Mouse (Mus musculus) kidney, embryonic 15.5 days (tissue): ENCODE measurements around the gene Gm128. TPM values are rescaled to one million over a fixed set of nuclear protein-coding genes. Genes with fewer than 3 reads are reported as not detected.

Experiments
- ATAC-seq: fragments of 200-750 bp; cut with Nextera tagmentation; replicated peaks from 2 replicates; pipeline ENCODE4 v1.8.0; 2017; ENCODE audit warnings: moderate TSS enrichment; ENCODE audit not compliant: low FRiP score
- H3K27ac ChIP-seq: fragments of 300-500 bp; sonication (generic); 2 replicates; pipeline ENCODE4 v1.5.1; 2015; ENCODE audit warnings: mild to moderate bottlenecking, inconsistent platforms
- H3K27me3 ChIP-seq: fragments of 300-500 bp; sonication (generic); 2 replicates; pipeline ENCODE4 v1.6.1; 2015; ENCODE audit warnings: inconsistent platforms
- H3K36me3 ChIP-seq: fragments of 300-500 bp; sonication (generic); 2 replicates; pipeline ENCODE4 v1.6.1; 2015; ENCODE audit warnings: inconsistent platforms
- H3K4me1 ChIP-seq: fragments of 300-500 bp; sonication (generic); 2 replicates; pipeline ENCODE4 v1.6.1; 2015; ENCODE audit warnings: inconsistent platforms
- H3K4me2 ChIP-seq: fragments of 300-500 bp; sonication (generic); 2 replicates; pipeline ENCODE4 v1.6.1; 2015; ENCODE audit warnings: moderate library complexity, mild to moderate bottlenecking, inconsistent platforms
- H3K4me3 ChIP-seq: fragments of 300-500 bp; sonication (generic); replicated peaks from 2 replicates; pipeline ENCODE4 v1.5.1; 2015; ENCODE audit warnings: mild to moderate bottlenecking, inconsistent platforms
- H3K9ac ChIP-seq: fragments of 300-500 bp; sonication (generic); 2 replicates; pipeline ENCODE4 v1.6.1; 2015; ENCODE audit warnings: mild to moderate bottlenecking, inconsistent platforms
- H3K9me3 ChIP-seq: fragments of 300-500 bp; sonication (generic); replicated peaks from 2 replicates; pipeline ENCODE4 v1.6.1; 2016; ENCODE audit warnings: inconsistent platforms
- WGBS: fragments of 180-500 bp; shearing (Covaris S2); methylation state at CpG from one replicate; pipeline ENCODE4 v1.1.7; 2015; ENCODE audit warnings: mixed read lengths; 5-methylcytosine and 5-hydroxymethylcytosine counted together
- polyA plus RNA-seq: library from polyadenylated mRNA; unstranded; fragments of >200 nt; fragmentation: Nextera tagmentation; extraction: Ambion mirVana; gene quantifications from 2 replicates; pipeline ENCODE4 v1.2.1, GENCODE M21; 2015

Gene Gm128
- polyA plus RNA-seq, 1 experiment from 2014 or later, result 0.53 TPM

DNA sequence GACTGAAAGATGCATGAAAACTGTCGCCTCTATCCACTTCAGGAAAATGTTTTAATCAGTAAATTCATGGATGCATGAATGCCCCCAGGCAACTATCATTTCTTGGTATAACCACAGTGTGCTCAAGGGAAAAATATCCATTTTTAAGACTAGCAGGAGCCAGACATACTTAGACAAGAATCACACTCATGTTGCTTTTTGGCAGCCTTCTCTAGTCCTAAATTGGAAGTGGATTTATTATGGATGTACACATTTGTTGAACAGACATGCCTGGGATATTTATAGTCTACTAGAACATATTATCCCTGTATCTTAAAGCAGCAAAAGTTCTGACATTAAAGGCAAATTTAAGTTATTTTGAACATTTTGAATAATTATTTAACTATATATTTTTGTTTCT lies 23.3 kb upstream of the Gm128 start:
- Histone ChIP-seq H3K4me2 (no peak overlapping the region), H3K9ac (no peak overlapping the region), H3K9me3 (no peaks in the 10 kb centered on the region), H3K27ac (no peak overlapping the region), H3K27me3 (no peaks in the 10 kb centered on the region), H3K4me3 (no peak overlapping the region), H3K4me1 (peaks cover 9% of the 10 kb centered on the region; the same call in 1 of the 2 replicates), H3K36me3 (peaks cover 78% of the 10 kb centered on the region)
- no peak for ATAC-seq
- WGBS, result 71% methylated on average over 1 of the region's 1 CpGs

DNA sequence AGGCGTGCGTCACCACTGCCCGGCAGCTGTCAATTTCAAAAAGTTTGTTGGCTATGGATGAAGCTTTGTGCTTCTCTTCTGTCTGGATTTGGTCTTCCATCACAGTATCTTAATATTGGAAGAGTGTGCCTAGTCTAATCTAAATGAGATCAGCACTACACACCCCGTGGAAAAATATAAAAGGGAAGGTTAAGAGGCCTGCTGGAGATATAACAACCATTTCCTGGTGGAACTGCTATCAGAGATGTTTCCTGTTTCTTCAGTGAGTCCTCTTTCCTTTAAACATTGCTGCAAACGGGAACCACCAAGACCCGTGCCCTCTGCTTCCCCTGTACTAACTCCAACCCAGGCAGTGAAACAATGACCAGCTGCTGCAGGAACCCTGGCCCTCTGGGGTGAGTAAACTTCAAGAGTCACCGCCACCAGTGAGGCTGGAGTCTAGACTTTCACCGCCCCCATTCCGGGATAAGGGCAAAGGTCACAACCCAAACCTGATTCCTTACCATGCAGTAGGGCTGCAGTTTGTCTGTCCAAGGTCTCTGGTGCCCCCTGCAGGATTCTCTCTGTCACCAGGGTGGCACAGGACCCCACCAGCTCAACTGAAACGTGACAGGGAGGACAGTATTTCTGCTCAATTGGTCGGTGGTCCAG lies 21.8 kb upstream of the Gm128 start:
- no peak overlapping the region for H3K9ac ChIP-seq
- no peak overlapping the region for H3K27ac ChIP-seq
- H3K27me3 ChIP-seq, result no peaks in the 10 kb centered on the region
- ATAC-seq, result peak; percentile 85
- H3K9me3 ChIP-seq, result no peaks in the 10 kb centered on the region
- H3K4me2 ChIP-seq, result no peak overlapping the region
- 42% methylated on average over 11 of the region's 11 CpGs for WGBS
- H3K4me1 ChIP-seq, result 0 out of 2 replicates have a peak, but pooled peaks cover 2% of the 10 kb centered on the region
- no peak overlapping the region for H3K4me3 ChIP-seq
- peaks cover 92% of the 10 kb centered on the region for H3K36me3 ChIP-seq

DNA sequence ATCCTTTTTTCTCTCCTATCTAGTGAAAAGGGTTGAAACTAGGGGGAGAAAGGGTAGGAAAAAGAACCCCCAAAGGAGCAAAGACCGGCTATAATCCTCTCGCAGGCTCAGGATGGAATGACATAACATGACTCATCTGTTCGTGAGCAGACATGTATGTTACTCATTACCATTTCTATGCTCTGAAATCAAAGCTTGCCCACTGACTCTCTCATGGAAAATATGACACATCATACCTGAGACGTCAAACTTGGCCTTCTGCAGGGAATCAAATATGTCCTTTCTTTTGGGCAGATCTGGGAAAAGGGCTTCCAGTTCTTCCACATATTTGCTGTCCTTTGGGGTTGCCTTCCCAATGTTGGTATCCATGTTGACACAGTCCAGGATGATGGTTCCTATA lies 20.6 kb upstream of the Gm128 start:
- no peak for ATAC-seq
- H3K9ac ChIP-seq, result no peak overlapping the region
- peaks cover 92% of the 10 kb centered on the region for H3K36me3 ChIP-seq
- H3K27ac ChIP-seq, result no peak overlapping the region
- 0 out of 2 replicates have a peak, but pooled peaks cover 2% of the 10 kb centered on the region for H3K4me1 ChIP-seq
- WGBS, result 90% methylated on average over 4 of the region's 4 CpGs
- no peak overlapping the region for H3K4me2 ChIP-seq
- H3K4me3 ChIP-seq, result no peak overlapping the region
- H3K27me3 ChIP-seq, result no peaks in the 10 kb centered on the region
- no peaks in the 10 kb centered on the region for H3K9me3 ChIP-seq

DNA sequence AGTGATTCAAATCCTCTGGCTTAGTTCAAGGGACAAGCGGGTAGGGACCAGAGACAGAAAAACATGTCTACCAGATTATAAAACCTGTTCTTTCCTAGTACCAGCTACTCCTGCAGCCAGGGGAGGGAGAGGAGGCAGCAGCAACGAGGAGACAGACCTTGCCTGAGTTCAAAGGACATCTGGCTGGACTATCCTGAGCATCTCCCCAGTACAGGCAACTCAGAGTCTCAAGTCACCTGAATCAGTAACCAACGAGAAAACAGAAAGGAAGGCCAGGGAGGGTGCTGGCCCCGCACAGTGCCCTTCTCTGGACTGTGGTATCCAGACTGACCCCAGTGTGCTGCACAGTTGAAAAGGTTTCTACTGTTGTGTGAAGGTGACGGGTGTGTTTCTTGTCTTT lies 15.5 kb upstream of the Gm128 start:
- ATAC-seq, result no peak
- Histone ChIP-seq H3K9ac (no peak overlapping the region), H3K4me2 (no peak overlapping the region), H3K27ac (no peak overlapping the region), H3K4me3 (no peak overlapping the region), H3K4me1 (no peaks in the 10 kb centered on the region), H3K9me3 (no peaks in the 10 kb centered on the region), H3K27me3 (no peaks in the 10 kb centered on the region), H3K36me3 (peaks cover 90% of the 10 kb centered on the region)
- WGBS, result 75% methylated on average over 5 of the region's 5 CpGs

DNA sequence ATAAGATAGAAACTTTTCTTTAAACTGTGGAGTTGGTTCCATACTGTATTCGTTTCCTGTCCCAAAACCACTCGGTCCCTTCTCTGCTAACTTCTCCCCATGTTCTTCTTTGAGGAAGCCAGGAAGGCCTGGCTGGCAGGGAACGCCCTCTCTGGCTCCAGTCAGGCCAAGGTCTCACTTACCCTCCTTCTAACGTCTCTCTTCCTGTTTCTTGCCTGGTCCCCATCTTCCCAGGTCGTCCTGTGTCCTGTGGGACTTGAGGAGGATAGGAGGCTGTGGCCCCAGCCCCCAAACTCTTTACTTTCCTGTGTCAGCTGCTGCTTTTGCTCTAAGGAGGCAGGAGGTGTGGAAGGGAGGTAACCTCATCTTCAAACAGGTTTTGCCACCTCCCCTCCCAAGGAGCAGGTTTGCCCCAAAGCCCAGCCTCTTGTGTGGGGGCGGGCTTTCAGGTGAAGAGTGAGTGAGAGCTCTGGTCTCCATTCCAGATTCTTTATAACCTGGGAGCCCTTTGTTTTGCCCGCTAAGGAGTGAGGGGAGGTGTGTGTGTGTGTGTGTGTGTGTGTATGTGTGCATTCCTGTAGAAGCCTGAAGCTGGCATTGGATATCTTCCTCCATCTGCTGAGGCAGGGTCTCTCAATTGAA lies 9.5 kb upstream of the Gm128 start, which contains the start of gene Bnipl:
TSS of gene Bnipl (minus strand) at position 411 of the 642 bp plus-strand sequence.
- no peaks in the 10 kb centered on the region for H3K9me3 ChIP-seq
- H3K36me3 ChIP-seq, result peaks cover 38% of the 10 kb centered on the region
- H3K27me3 ChIP-seq, result no peaks in the 10 kb centered on the region
- H3K4me1 ChIP-seq, result no peaks in the 10 kb centered on the region
- H3K4me2 ChIP-seq, result peak within 1 kb of the TSS; percentile 7; the same call in 1 of the 2 replicates
- H3K27ac ChIP-seq, result 0 out of 2 replicates have a peak within 1 kb of the TSS, but pooled peaks have one; percentile 9
- ATAC-seq, result no peak
- no peak within 1 kb of the TSS for H3K4me3 ChIP-seq
- 48% methylated on average over 7 of the region's 7 CpGs for WGBS
- no peak within 1 kb of the TSS for H3K9ac ChIP-seq

DNA sequence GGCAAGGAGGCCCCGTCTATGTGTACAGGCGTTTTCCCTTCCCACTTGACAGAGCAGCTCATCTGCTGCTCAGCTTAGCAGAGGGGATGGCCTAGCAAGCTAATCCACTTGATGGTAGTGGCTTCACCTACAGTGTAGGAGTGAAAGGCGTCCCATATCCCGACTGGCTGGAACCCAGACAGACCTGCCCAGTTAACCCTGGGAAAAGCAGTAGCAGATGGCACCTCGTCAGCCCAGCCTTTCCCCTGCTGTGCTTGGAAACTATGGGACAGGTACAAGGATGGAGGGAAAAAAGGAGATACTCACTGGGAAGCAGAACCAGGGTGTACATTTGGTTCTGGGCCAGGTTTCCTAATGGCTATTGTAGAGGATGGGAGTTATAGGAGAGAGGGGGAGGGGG lies 9.0 kb upstream of the Gm128 start:
- no peak for ATAC-seq
- no peak overlapping the region for H3K9ac ChIP-seq
- peaks cover 36% of the 10 kb centered on the region for H3K36me3 ChIP-seq
- no peaks in the 10 kb centered on the region for H3K27me3 ChIP-seq
- WGBS, result 61% methylated on average over 5 of the region's 5 CpGs
- no peak overlapping the region for H3K4me2 ChIP-seq
- H3K4me1 ChIP-seq, result no peaks in the 10 kb centered on the region
- no peak overlapping the region for H3K27ac ChIP-seq
- no peak overlapping the region for H3K4me3 ChIP-seq
- no peaks in the 10 kb centered on the region for H3K9me3 ChIP-seq

DNA sequence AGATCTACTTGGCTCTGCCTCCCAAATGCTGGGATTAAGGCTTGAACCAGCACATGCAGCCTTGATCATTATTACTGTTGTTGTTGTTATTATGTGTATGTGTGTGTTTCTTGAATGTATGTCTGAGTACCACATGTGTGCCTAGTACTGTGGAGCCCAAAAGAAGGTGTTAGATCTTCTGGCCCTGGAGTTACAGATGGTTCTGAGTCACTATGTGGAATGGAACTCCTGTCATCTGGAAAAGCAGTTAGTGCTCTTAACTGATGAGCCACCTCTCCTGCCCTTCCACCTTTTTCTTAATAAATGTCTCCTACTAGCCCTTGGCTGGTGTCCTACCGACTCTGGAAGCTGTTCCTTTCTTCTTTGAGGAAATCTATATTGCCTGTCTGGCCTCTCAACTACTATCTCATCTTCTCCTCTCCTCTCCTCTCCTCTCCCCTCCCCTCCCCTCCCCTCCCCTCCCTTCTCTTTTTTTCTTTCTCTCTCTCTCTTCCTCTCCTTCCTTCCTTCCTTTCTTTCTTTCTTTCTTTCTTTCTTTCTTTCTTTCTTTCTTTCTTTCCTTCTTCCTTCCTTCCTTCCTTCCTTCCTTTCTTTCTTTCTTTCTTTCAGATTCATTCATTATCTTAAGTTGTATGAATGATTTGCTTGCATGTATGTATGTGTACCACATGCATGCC lies 6.4 kb upstream of the Gm128 start:
- H3K27ac ChIP-seq, result no peak overlapping the region
- no peaks in the 10 kb centered on the region for H3K27me3 ChIP-seq
- peaks cover 17% of the 10 kb centered on the region for H3K36me3 ChIP-seq
- no peak for ATAC-seq
- no peaks in the 10 kb centered on the region for H3K4me1 ChIP-seq
- H3K4me3 ChIP-seq, result no peak overlapping the region
- 61% methylated on average over 1 of the region's 1 CpGs for WGBS
- H3K9me3 ChIP-seq, result no peaks in the 10 kb centered on the region
- no peak overlapping the region for H3K9ac ChIP-seq
- H3K4me2 ChIP-seq, result no peak overlapping the region

DNA sequence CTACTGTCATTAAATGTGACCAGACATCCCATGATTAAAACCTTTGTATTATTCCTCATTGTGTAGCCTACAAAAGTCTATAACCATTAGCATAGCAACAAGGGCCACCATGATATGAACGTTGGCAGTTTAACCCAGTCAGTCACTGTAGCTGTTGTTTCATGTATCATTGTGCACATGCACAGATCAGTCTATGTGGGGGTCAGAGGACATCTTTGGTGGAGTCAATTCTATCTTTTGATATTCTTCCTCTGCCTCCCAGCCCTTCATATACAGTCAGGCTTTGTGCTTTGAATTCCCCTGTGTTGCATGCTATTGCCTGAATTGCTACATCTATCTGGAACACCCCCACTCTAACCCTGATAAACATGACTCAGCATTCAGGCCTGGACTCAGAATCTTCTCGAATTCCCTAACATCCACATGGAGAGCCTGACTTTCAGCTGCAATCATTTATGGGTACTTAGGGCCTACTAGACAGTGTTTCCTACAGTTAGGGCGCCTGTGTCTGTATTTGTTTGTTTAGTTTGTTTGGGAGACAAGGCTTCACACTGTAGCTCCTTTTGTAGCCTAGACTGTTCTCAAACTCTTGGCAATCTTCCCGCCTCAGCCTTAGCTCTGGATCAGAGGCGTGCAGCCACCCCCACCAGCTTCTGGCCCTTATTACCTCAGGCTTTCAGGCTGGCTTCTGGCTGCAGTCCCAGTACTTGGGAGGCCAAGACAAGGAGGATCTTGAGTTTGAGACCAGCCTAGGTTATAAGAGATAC lies 5.2 kb upstream of the Gm128 start:
- Histone ChIP-seq H3K4me2 (no peak overlapping the region), H3K27ac (no peak overlapping the region), H3K4me1 (no peaks in the 10 kb centered on the region), H3K9me3 (no peaks in the 10 kb centered on the region), H3K27me3 (no peaks in the 10 kb centered on the region), H3K9ac (no peak overlapping the region), H3K4me3 (no peak overlapping the region), H3K36me3 (peaks cover 11% of the 10 kb centered on the region)
- 84% methylated on average over 5 of the region's 5 CpGs for WGBS
- no peak for ATAC-seq

DNA sequence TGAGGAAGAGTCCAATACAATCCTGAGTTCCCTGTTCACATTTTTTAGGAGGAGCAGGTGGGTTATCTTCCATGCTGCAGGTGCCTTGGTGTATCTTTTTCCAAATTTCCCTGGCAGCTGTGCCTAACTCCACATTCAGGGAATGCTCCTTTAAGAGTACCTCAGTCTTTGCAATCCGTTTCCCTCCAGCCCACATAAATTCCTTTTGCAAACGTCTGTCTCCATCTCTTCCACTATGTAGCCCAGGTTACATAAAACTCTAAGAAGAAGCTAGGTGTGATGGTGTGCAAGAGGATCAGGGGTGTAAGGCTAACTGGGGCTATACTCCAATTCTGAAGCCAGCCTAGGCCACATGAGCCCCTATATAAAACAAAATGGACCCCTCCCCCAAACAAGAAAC lies 1.7 kb upstream of the Gm128 start:
- no peak for ATAC-seq
- peaks cover 12% of the 10 kb centered on the region for H3K36me3 ChIP-seq
- H3K27ac ChIP-seq, result no peak overlapping the region
- H3K9me3 ChIP-seq, result no peaks in the 10 kb centered on the region
- no peak overlapping the region for H3K9ac ChIP-seq
- no peak overlapping the region for H3K4me3 ChIP-seq
- H3K4me1 ChIP-seq, result peaks cover 12% of the 10 kb centered on the region; the same call in 1 of the 2 replicates
- H3K4me2 ChIP-seq, result no peak overlapping the region
- 69% methylated on average over 2 of the region's 2 CpGs for WGBS
- H3K27me3 ChIP-seq, result no peaks in the 10 kb centered on the region

DNA sequence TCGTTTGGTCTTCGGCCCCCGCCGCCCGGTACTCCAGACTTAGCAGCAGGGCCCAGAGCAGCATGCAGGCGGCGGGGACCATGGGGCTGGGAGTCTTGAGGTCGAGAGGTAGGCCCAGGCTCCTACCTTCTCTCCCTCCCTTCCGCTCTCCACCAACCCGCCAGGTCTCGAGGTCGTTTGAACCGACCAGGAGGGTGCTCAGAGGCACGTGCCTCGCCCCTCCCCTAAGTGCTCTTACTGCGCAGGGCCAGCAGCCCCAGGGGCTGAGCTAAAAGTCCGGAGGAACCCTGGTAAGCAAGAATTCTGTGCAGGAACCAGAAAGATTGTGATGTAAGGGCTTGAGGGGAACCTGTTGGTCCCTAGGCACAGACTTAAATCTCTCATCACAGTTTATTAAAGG lies 498 bp downstream of the Gm128 start:
- peak overlapping the region; percentile 41 for H3K4me2 ChIP-seq
- no peaks in the 10 kb centered on the region for H3K9me3 ChIP-seq
- ATAC-seq, result peak; percentile 59; the same call in 1 of the 2 replicates
- H3K4me3 ChIP-seq, result 0 out of 2 replicates have a peak overlapping the region, but pooled peaks have one; percentile 4
- no peaks in the 10 kb centered on the region for H3K27me3 ChIP-seq
- H3K9ac ChIP-seq, result 0 out of 2 replicates have a peak overlapping the region, but pooled peaks have one; percentile 25
- WGBS, result 29% methylated on average over 15 of the region's 17 CpGs
- peaks cover 12% of the 10 kb centered on the region; the same call in 1 of the 2 replicates for H3K4me1 ChIP-seq
- no peak overlapping the region for H3K27ac ChIP-seq
- peaks cover 34% of the 10 kb centered on the region for H3K36me3 ChIP-seq

DNA sequence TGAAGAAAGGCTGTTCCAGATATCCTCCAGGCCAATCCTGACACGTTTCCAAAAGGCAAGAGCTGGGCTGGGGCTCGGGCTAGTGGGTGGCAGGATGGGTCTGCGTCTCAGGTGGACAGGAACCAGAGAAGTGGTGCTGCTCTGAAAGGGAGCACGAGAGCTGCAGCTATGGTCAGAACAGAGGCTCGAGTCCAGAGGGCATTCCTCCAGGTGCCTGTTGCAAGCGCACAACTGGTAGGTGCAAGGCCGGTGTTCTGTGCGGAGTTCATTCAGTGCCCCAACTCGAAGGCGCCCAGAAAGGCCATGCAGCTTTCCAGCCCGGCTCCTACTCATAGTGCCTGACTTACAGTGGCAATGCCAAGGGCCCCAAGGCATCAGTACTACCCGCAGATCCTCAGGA lies 1.4 kb downstream of the Gm128 start:
- H3K4me2 ChIP-seq, result no peak overlapping the region
- ATAC-seq, result no peak
- no peak overlapping the region for H3K4me3 ChIP-seq
- H3K27ac ChIP-seq, result no peak overlapping the region
- 84% methylated on average over 12 of the region's 12 CpGs for WGBS
- peaks cover 36% of the 10 kb centered on the region for H3K36me3 ChIP-seq
- peaks cover 18% of the 10 kb centered on the region for H3K4me1 ChIP-seq
- no peaks in the 10 kb centered on the region for H3K27me3 ChIP-seq
- H3K9ac ChIP-seq, result no peak overlapping the region
- H3K9me3 ChIP-seq, result no peaks in the 10 kb centered on the region
